Mouse (Mus musculus) erythroid progenitor cell, adult 5-6 weeks (primary cell): Measurements from ENCODE around the gene Cib2. TPM values are rescaled to one million over a fixed set of nuclear protein-coding genes. Genes with fewer than 3 reads are reported as not detected.

ENCODE experiments used
- ATAC-seq: replicated peaks from 2 replicates; pipeline ENCODE4 v1.8.0; 2016; ENCODE audit warnings: moderate number of reproducible peaks, mild to moderate bottlenecking, moderate TSS enrichment, inconsistent platforms; ENCODE audit not compliant: poor library complexity, low FRiP score, severe bottlenecking
- total RNA-seq, 2 experiments: library from RNA; stranded (forward) in 1 of 2; stranded (reverse) in 1 of 2; fragments of 150-400 nt in 1 of 2; fragments of 186-747, 209-891 nt in 1 of 2; gene quantifications; 2 replicates each; pipeline versions ENCODE4 v1.2.3 to v1.2.4; 2015 to 2017; ENCODE audit warnings: low replicate concordance in 2 of 2

Gene Cib2
- total RNA-seq, 2 experiments from 2014 or later: 0.15 TPM; not detected in 1

DNA sequence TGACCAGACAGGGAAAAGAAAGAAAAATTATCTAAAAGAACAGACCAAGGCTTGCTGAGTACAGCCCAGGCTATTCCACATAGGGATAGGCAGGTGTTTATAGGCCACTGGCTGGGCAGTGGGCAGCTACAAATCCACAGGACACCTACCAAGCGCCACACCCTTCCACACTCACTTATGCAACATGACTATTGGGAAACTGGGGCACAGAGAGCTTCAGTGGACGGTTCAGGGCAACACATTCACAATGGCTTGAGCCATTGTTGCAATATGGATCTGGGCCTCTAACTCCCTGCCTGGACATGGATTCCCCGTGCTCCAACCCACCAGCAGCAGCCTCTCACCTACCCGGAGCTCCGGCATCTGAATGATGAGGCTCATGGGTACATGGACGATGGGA lies 10.6 kb downstream of the Cib2 start:
- no peak for ATAC-seq

DNA sequence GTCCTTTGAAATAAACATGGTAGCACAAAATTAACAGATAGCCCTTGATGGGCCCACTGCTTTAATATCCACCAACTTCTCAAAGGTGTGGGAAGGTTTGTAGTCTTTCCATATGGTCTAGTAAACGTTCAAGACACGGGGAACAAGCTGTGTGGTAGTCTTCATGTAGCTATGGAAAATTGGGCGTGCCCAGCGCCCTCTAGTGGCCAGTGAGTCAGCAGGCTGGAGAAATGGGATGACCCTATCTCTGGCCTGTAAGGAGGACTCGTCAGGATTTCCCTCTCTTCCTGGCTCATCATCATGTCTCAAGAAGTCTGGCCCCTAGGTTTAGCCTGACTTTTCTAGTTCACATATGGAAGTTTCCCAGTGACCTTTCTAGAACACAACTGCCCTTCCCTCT lies 12.5 kb downstream of the Cib2 start:
- 0 out of 2 replicates have a peak, but pooled peaks have one; percentile 41 for ATAC-seq

- ATAC-seq: no peak
These were observed 15.1 kb downstream of the Cib2 start for GRCm38 (mm10) chr9:54544954-54545315.

DNA sequence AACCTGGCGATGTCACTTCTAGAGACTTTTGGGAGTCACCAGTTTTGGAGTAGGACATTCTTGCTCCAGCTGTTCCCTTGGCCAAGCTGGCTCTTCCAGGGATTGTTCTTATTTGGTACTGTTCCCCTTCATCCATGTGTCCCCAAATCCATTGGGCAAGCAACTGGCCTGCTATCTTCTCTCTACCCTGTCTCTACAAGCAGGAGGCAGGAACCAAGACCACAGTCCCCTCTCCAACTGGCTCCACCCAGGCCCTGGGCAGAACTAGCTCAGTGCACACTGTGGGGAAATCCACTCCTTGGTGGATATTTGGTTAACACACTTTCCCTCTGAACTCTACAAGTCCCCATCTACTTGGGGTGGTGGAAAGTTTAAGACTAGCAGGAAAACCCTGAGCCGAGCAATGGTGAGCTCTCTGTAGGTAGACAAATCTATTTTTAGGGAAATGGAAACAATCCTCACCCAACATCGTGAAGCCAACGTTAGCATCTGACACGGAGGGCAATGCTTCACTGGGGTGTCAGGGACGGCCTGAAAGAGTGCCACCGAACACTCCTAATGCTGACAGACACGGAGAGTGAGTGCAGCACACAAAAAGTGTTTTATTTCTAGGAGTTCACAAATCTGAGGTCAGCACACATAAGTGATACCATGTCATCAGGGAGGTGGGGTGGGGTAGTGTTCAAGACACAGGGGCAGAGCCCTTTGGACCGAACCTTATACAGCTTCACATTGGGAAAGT lies 15.6 kb downstream of the Cib2 start:
- no peak for ATAC-seq

- no peak for ATAC-seq
These were observed 19.2 kb downstream of the Cib2 start for GRCm38 (mm10) chr9:54540801-54541200.

DNA sequence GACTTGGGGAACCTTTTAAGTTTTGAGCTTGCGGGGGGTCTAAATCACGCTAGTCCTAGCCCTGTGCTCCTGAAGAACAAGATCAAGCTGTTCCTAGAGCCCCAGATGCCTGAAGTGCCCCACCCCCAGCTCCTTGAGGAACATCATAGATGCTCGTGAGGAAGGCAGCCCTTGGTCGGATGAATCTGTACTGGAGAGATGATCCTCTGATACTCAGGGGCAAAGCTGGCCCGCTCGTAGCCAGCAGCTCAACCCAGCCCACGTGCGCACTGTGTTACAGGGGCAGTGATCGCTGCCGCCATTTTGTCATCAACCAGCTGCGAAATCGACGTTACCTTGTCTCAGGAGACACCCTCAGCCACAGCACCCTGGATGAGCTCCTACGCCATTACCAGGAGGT lies 21.3 kb downstream of the Cib2 start, which contains the start of gene Sh2d7:
Gene Sh2d7, plus strand, starts transcription at position 301 of the 400 bp plus-strand sequence.
- ATAC-seq: no peak

- ATAC-seq: no peak
These were observed 21.8 kb downstream of the Cib2 start for GRCm38 (mm10) chr9:54538244-54538643.

DNA sequence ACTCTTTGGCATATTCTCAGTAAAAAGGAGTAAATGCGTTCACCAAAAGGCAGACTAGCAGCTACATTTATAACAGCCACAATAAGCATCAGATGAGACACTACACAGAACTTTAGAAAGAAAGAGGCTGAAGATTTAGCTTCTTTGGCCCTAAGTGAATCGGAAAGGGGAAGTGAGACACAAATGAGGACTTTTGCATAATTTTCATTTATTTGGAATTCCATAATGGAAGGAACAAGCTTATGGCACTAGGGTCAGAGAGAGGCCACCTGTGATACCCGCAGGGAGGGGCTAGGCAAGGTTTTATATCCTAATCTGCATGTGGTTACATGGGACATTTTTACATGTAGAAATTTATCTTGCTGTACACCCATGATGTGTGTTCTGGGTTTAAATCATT lies 22.5 kb downstream of the Cib2 start:
- no peak for ATAC-seq

- ATAC-seq: no peak
These were observed 23.0 kb downstream of the Cib2 start for GRCm38 (mm10) chr9:54537030-54537429.

DNA sequence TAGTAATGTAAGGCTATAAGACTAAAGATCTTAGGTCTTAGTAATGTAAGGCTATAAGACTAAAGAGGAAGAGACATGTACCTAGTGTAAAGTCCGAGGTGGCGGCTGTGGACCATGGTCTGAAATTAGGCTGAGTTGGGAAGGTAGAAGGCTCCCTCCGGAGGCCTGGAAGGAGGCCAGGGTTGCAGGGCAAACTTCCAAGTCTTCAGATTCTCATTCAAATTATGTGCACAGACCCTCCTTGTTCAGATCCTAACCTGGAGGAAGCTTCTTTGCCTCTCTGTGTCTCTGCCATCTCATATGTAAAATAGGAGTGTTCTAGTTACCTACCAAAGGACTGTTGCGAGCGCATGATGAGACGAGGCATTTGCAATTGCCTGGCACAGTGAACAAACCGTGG lies 23.8 kb downstream of the Cib2 start:
- no peak for ATAC-seq

- ATAC-seq: no peak
These were observed 26.0 kb downstream of the Cib2 start for GRCm38 (mm10) chr9:54533975-54534374.

DNA sequence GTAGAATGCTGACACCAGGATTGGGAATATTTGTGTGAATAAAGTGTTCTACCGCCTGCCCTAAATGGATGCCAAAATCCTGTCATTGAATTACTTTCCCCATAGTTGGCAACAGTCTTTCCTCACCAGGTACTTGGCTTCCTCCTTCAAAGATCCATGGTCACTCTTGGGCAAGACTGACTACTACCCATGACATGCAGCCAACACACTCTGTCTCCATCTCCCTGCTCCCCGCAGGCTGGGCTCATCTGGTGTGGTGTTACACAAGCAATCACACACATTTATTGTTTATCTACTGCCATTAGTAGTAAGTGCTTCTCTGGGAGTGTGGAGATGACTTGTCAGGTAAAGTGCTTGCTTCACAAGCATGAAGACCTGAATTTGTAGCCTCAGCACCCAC lies 27.1 kb downstream of the Cib2 start:
- ATAC-seq: no peak

- no peak for ATAC-seq
These were observed 28.6 kb downstream of the Cib2 start for GRCm38 (mm10) chr9:54531421-54531820.

DNA sequence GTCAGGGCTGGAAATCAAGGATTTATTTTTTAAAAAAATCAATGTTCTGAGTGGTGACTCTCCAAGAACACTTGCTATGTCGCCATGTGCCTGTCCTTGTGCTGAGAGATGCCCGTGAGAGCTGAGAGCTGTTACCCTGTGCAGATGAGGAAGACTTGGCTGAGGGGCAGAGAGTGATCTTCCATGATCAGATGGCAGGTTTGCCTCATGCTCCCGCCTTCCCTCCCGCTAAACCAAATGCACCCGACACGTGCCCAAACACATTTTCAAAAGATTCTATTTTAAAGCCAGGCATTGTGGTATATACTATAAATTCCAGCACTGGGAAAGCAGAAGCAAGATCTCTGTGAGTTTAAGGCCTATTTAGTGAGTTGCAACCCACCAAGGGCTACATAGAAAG lies 29.2 kb downstream of the Cib2 start:
- ATAC-seq: no peak

GRCm38 (mm10) chr9:54529950-54530349 lies 30.1 kb downstream of the Cib2 start:
- no peak for ATAC-seq

- ATAC-seq: no peak
These were observed 32.3 kb downstream of the Cib2 start for GRCm38 (mm10) chr9:54527694-54528093.

DNA sequence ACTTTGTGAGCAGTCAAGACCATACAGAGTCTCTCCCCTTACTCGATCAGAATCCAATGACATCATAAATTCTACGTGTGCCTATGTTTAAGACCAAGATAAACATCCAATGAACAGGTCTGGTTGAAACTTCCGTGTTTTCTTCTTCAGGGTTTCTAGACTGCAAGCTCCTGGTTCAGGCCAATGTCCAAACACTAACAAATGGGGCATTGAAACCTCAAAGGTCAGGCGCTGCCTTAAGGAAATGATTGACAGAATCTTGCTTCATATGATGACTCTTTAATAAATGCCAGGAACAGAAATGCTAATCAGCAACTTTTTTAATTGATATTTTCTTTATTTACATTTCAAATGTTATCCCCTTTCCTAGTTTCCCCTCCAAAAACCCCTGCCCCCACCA lies 39.7 kb downstream of the Cib2 start:
- no peak for ATAC-seq

DNA sequence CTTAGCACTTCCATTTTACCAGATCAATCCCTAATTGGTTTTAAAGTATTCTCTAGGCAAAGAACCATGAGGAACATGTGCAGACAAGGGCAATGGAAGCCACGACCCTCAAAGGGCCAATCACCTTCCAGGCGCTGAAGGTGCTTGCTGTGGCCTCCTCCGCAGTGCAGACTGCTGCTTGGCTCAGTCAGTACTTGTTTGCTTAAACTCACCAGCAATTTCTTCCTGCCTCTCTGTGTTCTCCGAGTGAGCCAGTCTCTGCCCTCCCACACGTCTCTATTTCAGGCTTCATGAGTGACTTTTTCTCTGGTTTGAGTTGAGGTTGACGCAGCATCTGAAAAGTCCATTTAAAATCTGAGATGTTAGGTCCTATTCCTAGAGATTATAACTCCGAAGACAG lies 41.1 kb downstream of the Cib2 start:
- ATAC-seq: no peak

DNA sequence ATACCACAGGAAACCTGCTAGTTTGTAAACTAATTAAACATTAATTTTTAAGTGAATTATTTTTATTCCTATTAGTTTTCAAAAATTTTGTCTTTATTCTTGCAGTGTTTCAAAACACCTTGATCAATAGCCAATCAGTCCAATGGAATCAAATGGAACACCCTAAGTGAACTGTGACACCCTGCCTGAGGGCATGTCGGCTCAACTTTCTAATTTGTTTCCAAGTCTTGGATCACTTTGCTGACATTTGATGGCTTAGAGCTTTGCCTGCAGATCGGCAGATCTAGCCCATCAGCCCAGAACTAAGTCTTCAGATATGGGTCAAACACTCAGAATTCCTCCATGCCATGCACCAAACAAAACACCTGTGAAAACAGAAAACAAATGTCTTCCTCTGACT lies 44.0 kb downstream of the Cib2 start:
- no peak for ATAC-seq

DNA sequence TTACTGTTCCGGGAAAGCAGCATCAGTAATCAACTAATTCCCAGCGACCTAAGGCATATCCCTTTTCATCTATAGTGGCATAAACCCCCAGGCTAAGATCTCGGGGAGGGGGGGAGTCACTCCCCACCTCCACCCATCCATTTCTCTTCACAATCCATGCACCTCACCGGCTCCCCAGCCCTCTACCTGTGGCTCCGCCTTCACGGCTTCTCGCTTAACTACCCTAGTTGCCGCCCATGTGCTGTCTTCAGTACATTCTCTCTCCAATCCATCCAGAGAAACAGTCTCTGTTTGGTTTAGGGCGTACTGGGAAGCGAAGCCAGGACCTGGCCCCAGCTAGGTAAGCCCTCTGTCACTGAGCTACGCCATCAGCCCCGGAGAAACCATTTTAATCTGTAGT lies 57.1 kb downstream of the Cib2 start:
- no peak for ATAC-seq

- no peak for ATAC-seq
These were observed 57.9 kb downstream of the Cib2 start for GRCm38 (mm10) chr9:54502111-54502495.

GRCm38 (mm10) chr9:54501453-54502110 lies 58.4 kb downstream of the Cib2 start, which contains the start of gene Dmxl2:
Gene Dmxl2 (minus strand): TSS chr9:54501626.
- no peak for ATAC-seq
